Mouse (Mus musculus): ENCODE data around the gene Mpl.
A peak's percentile ranks its signal among the peaks of the same experiment; 100 is the strongest.

The Mpl gene

GRCm38 (mm10) chr4:118457345-118457975 lies at the start of gene Mpl:
Mpl (minus strand) TSS chr4:118457513.
- DNase-seq (ENCODE audit: low spot score), result no peak

DNA sequence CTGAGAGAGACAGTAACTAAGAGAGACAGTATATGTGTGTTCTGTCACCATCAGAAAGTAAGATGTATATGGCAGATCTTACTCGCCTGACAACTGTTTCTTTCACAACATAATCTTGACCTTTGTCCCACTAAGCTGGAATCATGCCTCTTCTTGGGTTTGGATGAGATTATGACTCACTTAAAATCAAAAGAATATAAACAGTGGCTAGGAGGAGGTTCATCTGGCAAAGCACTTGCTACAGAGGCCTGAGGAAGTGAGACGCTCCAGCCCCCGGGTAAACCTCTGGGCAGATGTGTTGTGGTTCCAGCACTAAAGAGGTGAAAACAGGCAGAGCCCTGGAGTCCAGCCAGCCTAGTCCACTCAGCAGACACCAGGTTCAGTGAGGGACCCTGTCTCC lies 48.2 kb upstream of the Mpl start:
- no peak for DNase-seq (ENCODE audit: low spot score)

- no peak for DNase-seq (ENCODE audit: low spot score)
These were observed 43.5 kb upstream of the Mpl start for GRCm38 (mm10) chr4:118500792-118501191.

- no peak for DNase-seq (ENCODE audit: low spot score)
These were observed 42.9 kb upstream of the Mpl start for GRCm38 (mm10) chr4:118500171-118500724.

DNA sequence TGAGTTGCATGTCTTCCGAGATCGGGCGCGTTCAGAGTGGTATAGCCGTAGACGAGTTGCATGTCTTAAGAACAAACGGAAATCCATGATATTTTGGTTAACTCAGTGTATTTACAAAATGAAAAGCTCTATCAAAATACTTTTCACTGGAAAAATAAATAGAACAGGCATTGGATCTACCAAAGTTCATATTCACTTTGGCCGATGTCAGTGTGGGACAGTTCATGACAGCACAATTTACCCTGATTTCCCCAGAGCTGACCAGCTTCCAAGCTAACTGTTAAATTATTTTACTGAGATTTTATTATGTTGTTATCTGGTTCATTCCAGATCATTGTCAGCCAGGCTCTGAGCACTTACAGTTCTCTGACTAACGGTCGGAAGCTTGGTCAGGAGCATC lies 33.1 kb upstream of the Mpl start:
- DNase-seq (ENCODE audit: low spot score), result no peak

GRCm38 (mm10) chr4:118489717-118490132 lies 32.4 kb upstream of the Mpl start, which contains the start of gene Tie1:
Tie1 (minus strand) TSS chr4:118490061.
- no peak for DNase-seq (ENCODE audit: low spot score)

GRCm38 (mm10) chr4:118476773-118477530 lies 19.6 kb upstream of the Mpl start:
- peak; percentile 74 for DNase-seq (ENCODE audit: low spot score)

- DNase-seq (ENCODE audit: low spot score), result no peak
These were observed 15.4 kb upstream of the Mpl start for GRCm38 (mm10) chr4:118472687-118473086.

DNA sequence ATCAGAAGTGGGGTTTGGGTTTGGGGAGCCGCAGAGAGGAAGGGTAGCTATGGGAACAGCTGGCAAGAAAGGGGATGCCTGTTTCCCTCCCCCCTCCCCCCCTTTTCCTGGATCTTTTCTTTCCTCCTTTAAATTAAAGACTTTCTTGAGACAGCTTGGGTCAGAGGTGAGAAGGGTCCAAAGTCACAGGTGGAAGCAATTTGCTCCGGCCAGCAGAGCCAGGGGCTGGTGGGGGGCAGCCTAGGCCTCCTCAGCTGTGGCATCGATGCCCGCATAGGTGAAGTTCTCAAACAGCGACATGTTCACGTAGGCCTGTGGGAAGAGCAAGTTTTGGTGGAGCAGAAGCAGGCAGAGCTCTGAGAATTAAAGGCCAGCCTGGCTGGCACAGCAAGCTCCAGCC lies 14.0 kb upstream of the Mpl start:
- DNase-seq (ENCODE audit: low spot score), result peak; percentile 62

DNA sequence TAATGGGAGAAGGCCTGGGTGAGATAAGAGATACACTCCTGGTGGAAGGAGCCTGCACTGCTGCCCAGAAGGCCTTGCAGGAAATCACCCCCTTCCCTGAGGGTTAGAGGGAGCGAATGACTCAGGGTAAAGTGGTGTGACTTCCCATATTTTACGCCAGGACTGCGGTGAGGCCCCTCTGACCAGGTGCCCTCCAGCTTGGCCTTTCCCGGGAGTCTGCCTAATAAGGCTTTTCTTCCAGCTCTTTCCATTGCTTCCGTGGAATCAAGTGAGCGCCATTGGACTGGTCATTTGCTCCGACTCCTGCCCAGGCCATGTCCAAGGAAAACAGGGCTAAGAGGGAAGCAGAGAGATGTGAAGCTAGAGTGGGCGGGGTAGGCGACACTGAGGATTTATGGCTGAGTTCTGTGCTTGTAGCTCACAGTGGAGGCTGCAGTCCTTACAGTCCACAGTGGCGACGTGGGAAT lies 8.4 kb upstream of the Mpl start:
- peak; percentile 54 for DNase-seq (ENCODE audit: low spot score)

- no peak for DNase-seq (ENCODE audit: low spot score)
These were observed 7.6 kb upstream of the Mpl start for GRCm38 (mm10) chr4:118464956-118465355.

- peak; percentile 58 for DNase-seq (ENCODE audit: low spot score)
These were observed 10.7 kb downstream of the Mpl start for GRCm38 (mm10) chr4:118446415-118447153.

GRCm38 (mm10) chr4:118445781-118446414 lies 11.4 kb downstream of the Mpl start:
- peak; percentile 74 for DNase-seq (ENCODE audit: low spot score)

DNA sequence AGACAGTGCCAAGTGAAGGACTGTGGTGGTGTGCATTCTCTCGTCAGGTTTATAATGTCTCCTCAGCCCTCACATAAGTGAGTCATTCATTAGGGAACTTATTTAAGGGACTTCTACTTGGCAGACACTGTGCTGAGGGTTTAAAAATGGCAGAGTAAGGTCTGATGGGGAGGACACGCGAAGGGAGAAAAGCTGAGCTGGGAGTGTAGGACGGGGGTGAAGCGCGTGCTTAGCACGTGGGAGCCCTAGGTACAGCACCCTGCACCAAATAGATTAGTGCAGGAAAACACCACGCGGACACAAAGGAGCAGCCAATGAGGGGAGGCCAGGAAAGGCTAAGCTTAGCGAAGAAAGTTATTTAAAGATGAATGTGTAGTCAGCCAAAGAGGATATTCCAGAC lies 12.2 kb downstream of the Mpl start:
- no peak for DNase-seq (ENCODE audit: low spot score)

GRCm38 (mm10) chr4:118437829-118438253 lies 19.5 kb downstream of the Mpl start:
- peak; percentile 68 for DNase-seq (ENCODE audit: low spot score)

DNA sequence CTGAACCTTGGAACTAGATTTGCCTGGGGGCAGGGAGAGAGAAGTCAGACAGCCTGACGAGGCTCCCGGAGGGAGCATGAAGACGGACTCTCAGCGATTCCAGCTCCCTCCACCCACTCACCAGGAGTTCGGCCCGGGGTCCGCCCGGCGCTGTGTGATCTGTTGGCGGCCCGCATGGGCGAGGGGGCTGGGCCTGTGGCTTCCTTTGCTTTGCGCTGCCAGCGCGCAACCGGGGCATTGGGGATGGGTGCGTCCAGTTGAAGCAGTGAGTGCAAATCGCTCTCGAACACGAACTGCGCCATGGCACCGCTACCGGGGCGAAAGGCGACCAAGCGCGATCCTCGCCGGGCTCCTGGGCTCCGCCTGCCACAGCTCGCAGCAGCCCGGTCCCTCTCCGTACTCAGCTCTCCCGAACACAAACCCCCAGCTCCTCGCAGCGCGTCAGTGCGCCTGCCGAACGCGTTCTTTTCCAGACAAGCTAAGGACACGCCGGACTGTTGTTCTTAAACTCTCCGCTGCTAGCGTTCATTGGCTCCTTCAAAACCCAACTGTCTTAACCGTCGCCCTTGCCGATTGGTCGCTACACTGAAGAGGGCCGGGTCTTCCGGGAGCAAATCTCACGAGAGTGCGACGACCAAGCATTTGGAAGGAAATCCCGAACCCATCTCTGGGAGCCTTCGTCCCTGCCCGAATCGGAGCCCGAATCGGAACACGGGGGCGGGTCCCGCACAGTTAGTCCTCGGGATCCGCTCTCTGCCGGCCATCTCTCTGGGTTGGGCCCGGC lies 20.3 kb downstream of the Mpl start, which contains the start of gene Cdc20:
Cdc20 (minus strand) TSS at position 533 of the 784 bp plus-strand sequence.
- DNase-seq (ENCODE audit: low spot score), result peak; percentile 98

GRCm38 (mm10) chr4:118432332-118432731 lies 25.0 kb downstream of the Mpl start:
- DNase-seq (ENCODE audit: low spot score), result peak; percentile 11

GRCm38 (mm10) chr4:118429215-118429895 lies 28.0 kb downstream of the Mpl start:
- DNase-seq (ENCODE audit: low spot score), result no peak

DNA sequence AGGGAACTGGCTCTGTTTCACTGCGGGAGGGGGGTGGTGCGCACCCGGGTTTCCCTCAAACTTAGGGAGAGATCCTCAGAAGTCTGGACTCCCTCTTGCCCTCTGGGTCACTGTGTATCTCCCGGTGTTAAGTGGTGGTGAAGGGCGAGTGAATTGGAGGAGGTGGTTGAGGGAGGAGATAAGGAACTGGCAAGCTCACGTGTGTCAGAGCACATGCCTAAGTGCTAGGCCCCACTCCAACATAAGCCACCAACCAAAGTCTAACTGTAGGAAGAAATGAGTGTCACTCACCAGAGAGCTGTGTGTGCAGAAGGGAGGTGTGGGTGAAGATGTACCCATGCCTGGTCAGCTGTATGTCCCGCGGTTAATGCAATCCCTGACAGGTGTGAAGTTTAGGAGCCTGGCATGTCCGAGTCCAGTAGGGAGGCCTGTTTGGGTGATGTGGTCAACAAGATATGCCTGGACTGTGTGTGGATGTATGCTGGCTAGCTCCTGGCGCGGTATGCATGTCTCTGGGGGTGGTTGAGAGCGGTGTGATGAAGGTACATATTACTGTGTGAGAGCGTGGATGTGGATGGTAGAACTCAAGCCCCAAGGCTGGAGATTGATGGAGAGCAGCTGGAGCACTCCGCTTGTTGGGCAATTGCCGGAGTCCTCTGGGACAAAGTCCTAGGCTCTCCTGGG lies 28.6 kb downstream of the Mpl start:
- DNase-seq (ENCODE audit: low spot score), result peak; percentile 8

Measured in embryo, embryonic 10.5 days (tissue).